Mouse (Mus musculus) lung, adult 2 months (tissue): ENCODE measurements around the gene Tbck.

Source experiments
- CTCF ChIP-seq: fragments of 200-500 bp; IDR thresholded peaks from 2 replicates; pipeline ENCODE4 v1.5.1; 2011; ENCODE audit warnings: mild to moderate bottlenecking, low read length, control low read depth; ENCODE audit not compliant: insufficient read depth
- POLR2A ChIP-seq: fragments of 200-500 bp; IDR thresholded peaks from 2 replicates; pipeline ENCODE4 v1.6.1; 2011; ENCODE audit warnings: low read depth, mild to moderate bottlenecking, control low read depth, low read length, borderline replicate concordance; ENCODE audit errors: extremely low read depth

GRCm38 (mm10) chr3:132655955-132656354, 28.0 kb upstream of the Tbck start:
- TF ChIP-seq CTCF, result no peak
- TF ChIP-seq POLR2A, result no peak
